Mouse (Mus musculus) neural tube, embryonic 14.5 days (tissue): ENCODE measurements around the gene Bpgm. TPM values are rescaled to one million over a fixed set of nuclear protein-coding genes. Genes with fewer than 3 reads are reported as not detected.

ENCODE experiments used
- ATAC-seq: fragments of 200-750 bp; cut with Nextera tagmentation; 2 replicates; pipeline ENCODE4 v1.8.0; 2017; ENCODE audit warnings: low read depth, mild to moderate bottlenecking, moderate TSS enrichment, moderate library complexity
- H3K27ac ChIP-seq: fragments of 300-500 bp; sonication (generic); 2 replicates; pipeline ENCODE4 v1.5.1; 2014; ENCODE audit warnings: low read depth, mild to moderate bottlenecking, control low read depth, low read length, moderate library complexity, mixed read lengths
- H3K27me3 ChIP-seq: fragments of 300-500 bp; sonication (generic); 2 replicates; pipeline ENCODE4 v1.6.1; 2014; ENCODE audit warnings: low read length; ENCODE audit not compliant: control insufficient read depth, insufficient read depth
- H3K36me3 ChIP-seq: fragments of 300-500 bp; sonication (generic); 2 replicates; pipeline ENCODE4 v1.6.1; 2014; ENCODE audit warnings: low read length, mixed read lengths; ENCODE audit not compliant: control insufficient read depth, insufficient read depth
- H3K4me1 ChIP-seq: fragments of 300-500 bp; sonication (generic); 2 replicates; pipeline ENCODE4 v1.6.1; 2014; ENCODE audit warnings: low read length; ENCODE audit not compliant: control insufficient read depth, insufficient read depth
- H3K4me2 ChIP-seq: fragments of 300-500 bp; sonication (generic); 2 replicates; pipeline ENCODE4 v1.6.1; 2014; ENCODE audit warnings: mild to moderate bottlenecking, low read depth, low read length, control low read depth
- H3K4me3 ChIP-seq: fragments of 300-500 bp; sonication (generic); 2 replicates; pipeline ENCODE4 v1.5.1; 2014; ENCODE audit warnings: low read depth, low read length, control low read depth, mixed read lengths
- H3K9ac ChIP-seq: fragments of 300-500 bp; sonication (generic); replicated peaks from 2 replicates; pipeline ENCODE4 v1.6.1; 2014; ENCODE audit warnings: low read depth, mild to moderate bottlenecking, control low read depth, low read length, mixed read lengths
- H3K9me3 ChIP-seq: fragments of 300-500 bp; sonication (generic); 2 replicates; pipeline ENCODE4 v1.6.1; 2016; ENCODE audit warnings: low read length; ENCODE audit not compliant: control insufficient read depth
- WGBS: fragments of 180-500 bp; shearing (Covaris S2); extraction: QIAGEN DNeasy Blood & Tissue Kit; methylation state at CpG from one replicate; pipeline ENCODE4 v1.1.7; 2014; 5-methylcytosine and 5-hydroxymethylcytosine counted together
- polyA plus RNA-seq: library from polyadenylated mRNA; unstranded; fragments of >200 nt; fragmentation: Nextera tagmentation; extraction: Ambion mirVana; gene quantifications from 2 replicates; pipeline ENCODE4 v1.2.1, GENCODE M21; 2014

The Bpgm gene
- polyA plus RNA-seq, 1 experiment from 2014 or later: 78.1 TPM

DNA sequence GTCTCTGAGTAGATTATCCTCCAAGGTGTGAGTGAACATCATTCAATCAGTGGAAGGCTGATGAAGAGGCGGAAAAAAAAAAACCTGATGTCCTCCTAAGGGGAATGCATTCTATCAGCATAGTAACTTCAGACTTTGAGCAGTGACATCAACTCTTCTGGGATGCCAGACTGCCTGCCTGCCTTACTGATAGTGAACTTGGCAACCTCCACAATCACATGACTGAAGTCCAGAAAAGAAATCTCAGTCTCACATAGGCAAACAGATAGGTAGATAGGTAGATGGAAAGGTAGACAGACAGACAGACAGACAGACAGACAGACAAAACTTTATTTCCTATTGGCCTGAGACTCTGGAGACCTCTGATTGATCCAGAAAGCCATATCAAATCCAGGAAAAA, 57.0 kb downstream of the Bpgm start:
- Histone ChIP-seq H3K27ac (no peak overlapping the region), H3K27me3 (no peaks in the 10 kb centered on the region), H3K4me3 (no peak overlapping the region), H3K9me3 (no peaks in the 10 kb centered on the region), H3K4me1 (no peaks in the 10 kb centered on the region), H3K4me2 (no peak overlapping the region), H3K36me3 (no peaks in the 10 kb centered on the region), H3K9ac (no peak overlapping the region)
- ATAC-seq: no peak
- WGBS: 88% methylated on average over 1 of the region's 1 CpGs

DNA sequence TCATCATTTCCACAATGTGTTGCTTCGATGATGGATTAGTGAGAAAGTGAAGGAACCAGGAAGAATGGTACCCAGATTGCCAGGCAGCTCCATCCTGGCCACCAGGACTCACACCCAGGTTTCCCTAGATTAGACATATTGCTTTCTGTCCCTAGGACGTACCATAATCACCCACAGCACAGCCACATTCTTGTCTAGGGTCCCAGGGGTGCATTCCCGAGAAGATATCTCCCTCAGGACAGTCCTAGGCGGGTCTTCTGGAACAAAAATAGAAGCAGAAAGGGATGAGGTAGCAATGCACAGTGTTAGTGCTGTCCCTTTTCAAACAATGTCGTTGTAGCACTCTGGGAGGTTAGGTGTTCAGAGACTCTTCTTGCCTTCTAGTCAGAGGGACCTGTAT, 57.9 kb downstream of the Bpgm start:
- H3K36me3 ChIP-seq: no peaks in the 10 kb centered on the region
- H3K4me2 ChIP-seq: no peak overlapping the region
- no peaks in the 10 kb centered on the region for H3K9me3 ChIP-seq
- no peak overlapping the region for H3K4me3 ChIP-seq
- no peaks in the 10 kb centered on the region for H3K27me3 ChIP-seq
- no peak overlapping the region for H3K9ac ChIP-seq
- no peak for ATAC-seq
- 68% methylated on average over 5 of the region's 5 CpGs for WGBS
- H3K27ac ChIP-seq: no peak overlapping the region
- no peaks in the 10 kb centered on the region for H3K4me1 ChIP-seq

DNA sequence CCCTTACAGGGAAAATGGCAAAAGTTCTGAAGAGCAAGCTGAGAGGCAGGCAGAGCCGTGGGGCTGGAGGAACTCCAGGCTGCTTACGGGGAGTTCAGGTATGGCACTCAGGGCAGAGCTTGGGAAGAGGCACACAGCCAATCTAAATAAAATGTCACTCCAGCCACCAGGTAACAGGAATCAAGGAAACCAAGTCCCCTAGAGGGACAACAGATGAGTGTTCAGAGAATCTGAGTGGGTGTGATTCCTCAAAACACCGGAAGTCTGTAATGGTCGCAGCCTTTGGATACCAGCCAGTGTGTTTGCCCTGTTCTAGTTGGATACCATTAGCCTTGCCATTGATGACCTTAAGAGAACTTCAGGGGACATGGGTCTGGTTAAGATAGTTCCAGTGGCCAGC, 66.9 kb downstream of the Bpgm start:
- Histone ChIP-seq H3K4me3 (no peak overlapping the region), H3K9me3 (no peaks in the 10 kb centered on the region), H3K27me3 (no peaks in the 10 kb centered on the region), H3K4me2 (no peak overlapping the region), H3K27ac (no peak overlapping the region), H3K4me1 (0 out of 2 replicates have a peak, but pooled peaks cover 3% of the 10 kb centered on the region), H3K9ac (no peak overlapping the region), H3K36me3 (no peaks in the 10 kb centered on the region)
- ATAC-seq: no peak
- 86% methylated on average over 4 of the region's 4 CpGs for WGBS

DNA sequence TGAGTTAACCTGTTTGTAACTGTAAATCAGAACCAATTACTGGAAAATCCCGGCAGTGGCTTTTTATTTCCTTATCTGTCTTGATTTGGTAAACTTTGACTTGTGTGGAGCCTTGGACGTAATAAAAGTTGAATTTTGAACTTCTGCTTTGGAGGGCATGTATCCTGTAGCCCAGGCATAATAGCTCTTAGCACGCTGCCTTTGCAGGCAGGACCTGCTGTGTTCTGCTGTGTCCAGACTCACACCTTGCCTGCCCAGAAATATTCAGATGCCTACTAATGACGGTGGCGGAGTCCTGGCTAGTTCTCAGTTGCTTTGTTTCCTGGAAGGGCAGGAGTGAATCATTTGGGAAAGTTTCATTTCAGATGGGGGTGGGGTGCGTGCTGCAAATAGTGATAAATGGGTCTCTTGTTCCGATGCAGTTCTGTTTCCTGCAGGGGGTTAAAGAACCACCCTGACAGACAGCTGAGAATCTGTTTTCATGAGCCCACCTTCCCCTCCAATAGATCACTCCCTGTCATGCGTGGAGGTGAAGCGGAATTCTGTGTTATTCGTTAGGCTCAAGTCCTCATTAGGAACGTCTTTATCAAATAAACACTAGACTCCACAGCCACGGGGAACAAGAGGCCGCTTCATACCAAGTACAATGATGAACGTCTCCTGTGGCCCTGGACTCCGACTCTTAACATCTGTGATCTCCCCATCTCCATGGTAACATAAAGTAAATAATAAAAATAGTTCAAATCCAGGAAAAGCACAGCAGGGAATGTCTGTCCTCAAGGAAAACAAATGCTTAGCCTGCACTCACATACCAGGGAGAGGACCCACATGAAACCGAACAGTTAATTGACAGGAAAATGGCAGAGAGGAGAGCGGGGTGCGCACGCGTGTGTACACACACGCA, 67.5 kb downstream of the Bpgm start:
- 49% methylated on average over 21 of the region's 21 CpGs for WGBS
- H3K4me2 ChIP-seq: no peak overlapping the region
- H3K27ac ChIP-seq: no peak overlapping the region
- H3K36me3 ChIP-seq: no peaks in the 10 kb centered on the region
- 0 out of 2 replicates have a peak overlapping the region, but pooled peaks have one; percentile 4 for H3K9ac ChIP-seq
- no peaks in the 10 kb centered on the region for H3K27me3 ChIP-seq
- no peak for ATAC-seq
- H3K9me3 ChIP-seq: no peaks in the 10 kb centered on the region
- H3K4me3 ChIP-seq: no peak overlapping the region
- H3K4me1 ChIP-seq: 0 out of 2 replicates have a peak, but pooled peaks cover 5% of the 10 kb centered on the region

DNA sequence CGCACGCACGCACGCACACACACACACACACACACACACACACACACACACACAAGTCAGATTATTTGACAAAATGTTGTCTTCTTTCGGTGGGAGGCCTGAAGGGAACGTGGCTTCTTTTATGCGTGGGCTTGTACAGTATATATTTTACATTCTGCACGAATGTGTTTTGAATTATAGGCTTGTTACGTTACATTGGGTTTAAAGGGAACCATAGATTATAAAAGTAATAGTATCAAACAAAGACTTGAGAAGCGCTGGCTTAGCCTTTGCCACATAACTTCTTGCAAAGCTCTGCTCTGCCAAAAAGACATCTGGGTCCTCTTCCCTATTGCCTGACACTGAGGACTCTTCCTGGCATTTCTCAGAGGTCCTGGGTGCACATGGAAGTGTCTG, 68.2 kb downstream of the Bpgm start:
- 78% methylated on average over 10 of the region's 10 CpGs for WGBS

DNA sequence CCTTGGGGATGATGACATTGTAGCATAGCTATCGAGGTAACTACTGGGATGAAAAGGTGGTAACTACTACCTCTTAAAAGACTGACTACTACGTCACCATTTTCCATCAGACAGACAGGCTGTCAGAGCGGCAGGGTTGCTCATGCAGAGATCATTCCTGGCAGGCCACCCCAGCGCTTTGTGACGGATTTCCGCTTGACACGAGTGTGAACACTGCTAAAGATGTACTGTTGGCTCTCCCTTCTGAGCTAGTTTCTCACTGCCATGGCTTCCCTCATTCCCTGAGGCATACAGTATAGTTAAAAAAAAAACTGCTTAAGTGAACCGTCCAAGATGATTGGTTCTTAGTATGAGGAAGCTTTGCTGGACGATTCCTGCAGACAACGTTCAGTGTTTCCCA, 69.3 kb downstream of the Bpgm start:
- Histone ChIP-seq H3K27me3 (no peaks in the 10 kb centered on the region), H3K9me3 (no peaks in the 10 kb centered on the region), H3K4me2 (no peak overlapping the region), H3K27ac (no peak overlapping the region), H3K9ac (no peak overlapping the region), H3K4me3 (no peak overlapping the region), H3K4me1 (0 out of 2 replicates have a peak, but pooled peaks cover 6% of the 10 kb centered on the region), H3K36me3 (no peaks in the 10 kb centered on the region)
- 69% methylated on average over 10 of the region's 10 CpGs for WGBS
- no peak for ATAC-seq

More for the DNA sequence above, 68.2 kb downstream of the Bpgm start:
- H3K4me1 ChIP-seq: 0 out of 2 replicates have a peak, but pooled peaks cover 6% of the 10 kb centered on the region
- H3K4me2 ChIP-seq: no peak overlapping the region
- H3K36me3 ChIP-seq: no peaks in the 10 kb centered on the region
- H3K4me3 ChIP-seq: no peak overlapping the region
- H3K27me3 ChIP-seq: no peaks in the 10 kb centered on the region
- no peak overlapping the region for H3K27ac ChIP-seq
- H3K9me3 ChIP-seq: no peaks in the 10 kb centered on the region
- no peak overlapping the region for H3K9ac ChIP-seq
- no peak for ATAC-seq

DNA sequence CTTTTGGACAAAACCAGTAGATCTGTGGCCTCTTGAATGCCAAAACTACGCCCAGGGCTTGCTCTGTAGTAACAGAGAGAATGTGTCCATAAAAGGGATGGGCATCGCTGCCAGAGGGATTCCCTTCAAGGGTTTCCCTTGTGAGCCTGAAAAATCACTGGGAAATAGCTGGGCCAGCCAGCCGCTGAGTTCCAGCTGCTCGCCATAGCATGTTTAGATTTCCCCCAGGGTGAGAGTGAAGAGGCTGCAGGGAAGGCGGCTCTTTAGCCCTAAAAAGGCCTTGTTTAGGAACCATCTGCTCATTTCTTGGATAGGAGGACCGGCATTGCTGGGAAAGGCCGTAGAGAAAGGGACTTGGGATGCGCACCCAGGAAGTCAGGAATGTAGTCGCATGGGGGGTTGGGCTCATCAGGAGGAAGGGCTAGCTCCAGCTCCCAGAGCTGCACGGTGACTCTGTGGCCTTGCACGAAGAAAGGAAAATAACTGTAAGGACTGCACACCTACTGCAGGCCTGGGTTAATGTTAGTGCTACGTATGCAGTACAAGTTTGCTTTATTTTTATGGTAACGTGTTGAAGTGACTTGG, 72.5 kb downstream of the Bpgm start:
- Histone ChIP-seq H3K36me3 (no peaks in the 10 kb centered on the region), H3K4me3 (no peak overlapping the region), H3K27me3 (no peaks in the 10 kb centered on the region), H3K9ac (no peak overlapping the region), H3K9me3 (no peaks in the 10 kb centered on the region), H3K27ac (no peak overlapping the region), H3K4me1 (0 out of 2 replicates have a peak, but pooled peaks cover 6% of the 10 kb centered on the region), H3K4me2 (no peak overlapping the region)
- no peak for ATAC-seq
- 41% methylated on average over 13 of the region's 13 CpGs for WGBS

DNA sequence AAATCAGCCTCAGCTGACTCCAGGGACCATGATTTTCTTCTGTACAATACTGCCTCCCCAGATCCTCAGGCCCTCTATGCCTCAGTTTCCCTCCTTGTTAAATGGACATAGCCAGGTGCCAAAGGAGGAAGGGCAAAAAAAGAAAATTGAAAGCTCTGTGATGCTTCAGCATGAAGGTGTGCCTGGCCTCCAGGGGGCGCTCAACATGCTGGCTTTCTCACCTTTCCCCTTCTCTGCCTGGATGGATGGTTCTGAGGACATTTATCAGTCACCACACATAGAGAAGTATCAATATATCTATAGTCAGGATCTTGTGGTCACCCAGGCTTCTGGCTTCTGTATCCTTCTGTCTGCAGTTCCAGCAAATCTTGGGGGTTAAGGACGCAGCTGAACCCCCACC, 73.0 kb downstream of the Bpgm start:
- no peaks in the 10 kb centered on the region for H3K9me3 ChIP-seq
- no peak for ATAC-seq
- H3K4me1 ChIP-seq: 0 out of 2 replicates have a peak, but pooled peaks cover 3% of the 10 kb centered on the region
- no peaks in the 10 kb centered on the region for H3K27me3 ChIP-seq
- 39% methylated on average over 2 of the region's 2 CpGs for WGBS
- H3K4me2 ChIP-seq: no peak overlapping the region
- H3K4me3 ChIP-seq: no peak overlapping the region
- H3K9ac ChIP-seq: no peak overlapping the region
- H3K36me3 ChIP-seq: no peaks in the 10 kb centered on the region
- no peak overlapping the region for H3K27ac ChIP-seq

DNA sequence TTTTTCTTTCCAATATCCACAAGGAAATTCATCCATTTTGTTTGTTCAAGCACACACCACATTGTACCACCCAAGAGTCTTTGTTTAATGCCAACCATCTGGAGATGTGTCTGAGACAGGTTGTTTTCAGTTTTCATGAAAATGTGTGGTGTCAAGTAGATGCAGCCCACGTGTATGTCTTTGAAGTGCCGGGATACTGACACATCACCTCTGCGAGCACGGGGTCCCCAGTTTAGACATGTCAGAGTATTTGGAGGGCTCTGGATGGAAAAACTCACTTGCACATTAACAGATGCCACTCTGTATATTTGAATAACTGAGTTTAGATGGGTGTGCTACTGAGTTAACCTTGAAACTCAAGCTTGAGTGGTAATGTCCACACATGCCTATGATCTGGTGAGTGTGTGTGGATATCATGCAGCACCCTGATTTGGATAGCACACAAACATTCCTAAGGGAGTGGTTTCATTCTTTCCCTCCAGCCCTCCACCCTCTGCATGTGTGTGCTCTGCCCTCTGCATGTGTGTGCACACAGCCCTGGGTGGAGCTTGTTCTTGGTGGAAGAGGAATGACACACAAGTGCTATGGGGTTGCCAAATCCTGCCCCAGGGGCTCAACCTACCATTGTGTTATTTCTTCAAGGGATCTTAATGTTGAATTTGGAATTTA, 76.6 kb downstream of the Bpgm start:
- Histone ChIP-seq H3K4me3 (no peak overlapping the region), H3K27me3 (no peaks in the 10 kb centered on the region), H3K4me2 (no peak overlapping the region), H3K36me3 (no peaks in the 10 kb centered on the region), H3K27ac (no peak overlapping the region), H3K9ac (no peak overlapping the region), H3K4me1 (0 out of 2 replicates have a peak, but pooled peaks cover 3% of the 10 kb centered on the region), H3K9me3 (no peaks in the 10 kb centered on the region)
- ATAC-seq: no peak
- 95% methylated on average over 4 of the region's 4 CpGs for WGBS
